Mouse (Mus musculus): ENCODE data around the gene Trat1.

Gene Trat1

GRCm38 (mm10) chr16:48736890-48737289 is 34.9 kb downstream of the Trat1 start:
- in situ Hi-C loops (cut with MboI, MseI) = no loop called here

GRCm38 (mm10) chr16:48720259-48720658 is 51.6 kb downstream of the Trat1 start:
- in situ Hi-C loops (cut with MboI, MseI) = no loop called here

GRCm38 (mm10) chr16:48719679-48720078 is 52.1 kb downstream of the Trat1 start:
- in situ Hi-C loops (cut with MboI, MseI) = no loop called here

- in situ Hi-C loops (cut with MboI, MseI) = no loop called here
Observed at GRCm38 (mm10) chr16:48716343-48716742, 55.5 kb downstream of the Trat1 start.

- in situ Hi-C loops (cut with MboI, MseI) = no loop called here
Observed at GRCm38 (mm10) chr16:48701896-48702295, 69.9 kb downstream of the Trat1 start.

All from T-helper 17 cell (primary cell).